Mouse (Mus musculus) lung, postnatal 0 days (tissue): ENCODE data around the gene 1700012P22Rik.

ENCODE experiments used
- CTCF ChIP-seq: IDR thresholded peaks from 2 replicates; pipeline ENCODE4 v1.5.1; 2016; ENCODE audit warnings: antibody characterized with exemption, mild to moderate bottlenecking
- EP300 ChIP-seq: IDR thresholded peaks from 2 replicates; pipeline ENCODE4 v1.6.1; 2016; ENCODE audit warnings: antibody characterized with exemption, mild to moderate bottlenecking, control low read depth

GRCm38 (mm10) chr4:144448546-144448945, 10.0 kb upstream of the 1700012P22Rik start:
- TF ChIP-seq CTCF: no peak
- no peak for TF ChIP-seq EP300
